31 mouse cellular contexts compared by ENCODE assay signal in genomic region chr3:28836796-28837371, GRCm38 (mm10). TPM values are rescaled to one million over a fixed set of nuclear protein-coding genes. Genes with fewer than 3 reads are reported as not detected.
"Had no signal": no experiment of that assay in that cellular context is flagged by ENCODE, and none has a peak within 500 bp of the region (broad histone marks: within the 10 kb centered on the region; RNA-seq: fewer than 3 reads in every experiment).

No protein-coding gene starts in this region.

- ATAC-seq: liver, embryonic 12.5 days; midbrain, embryonic 13.5 days; midbrain, embryonic 16.5 days had no signal

- H3K4me2 ChIP-seq: kidney, embryonic 15.5 days; limb, embryonic 13.5 days; liver, embryonic 12.5 days; liver, embryonic 15.5 days; lung, embryonic 15.5 days; midbrain, embryonic 13.5 days; neural tube, embryonic 13.5 days; stomach, embryonic 15.5 days had no signal

- H3K4me3 ChIP-seq: kidney, embryonic 15.5 days; limb, embryonic 10.5 days; limb, embryonic 13.5 days; liver, embryonic 12.5 days; liver, embryonic 15.5 days; lung, embryonic 15.5 days; megakaryocyte, embryonic 14.5 days; midbrain, embryonic 10.5 days; midbrain, embryonic 13.5 days; myocyte; neural tube, embryonic 13.5 days; stomach, embryonic 15.5 days had no signal

- H3K4me1 ChIP-seq: liver, embryonic 12.5 days; liver, embryonic 15.5 days; lung, embryonic 15.5 days; megakaryocyte, embryonic 14.5 days; stomach, embryonic 15.5 days had no signal

- H3K9me3 ChIP-seq: kidney, embryonic 15.5 days; limb, embryonic 10.5 days; limb, embryonic 13.5 days; liver, embryonic 12.5 days; liver, embryonic 15.5 days; lung, embryonic 15.5 days; megakaryocyte, embryonic 14.5 days; midbrain, embryonic 10.5 days; midbrain, embryonic 13.5 days; neural tube, embryonic 13.5 days; stomach, embryonic 15.5 days had no signal

- DNase-seq: kidney, postnatal 10 days; kidney, postnatal 4 days; liver; lung, adult 18-20 months; lung, postnatal 10 days; lung, postnatal 36 days; retina, postnatal 1 day; right cerebral cortex, postnatal 25 days; spleen, adult 18-20 months; thymus, postnatal 36 days had no signal

- H3K9ac ChIP-seq: kidney, embryonic 15.5 days; limb, embryonic 13.5 days; liver, embryonic 12.5 days; liver, embryonic 15.5 days; lung, embryonic 15.5 days; midbrain, embryonic 13.5 days; neural tube, embryonic 13.5 days; stomach, embryonic 15.5 days had no signal

- H3K27me3 ChIP-seq: kidney, embryonic 15.5 days; limb, embryonic 13.5 days; liver, embryonic 12.5 days; liver, embryonic 15.5 days; lung, embryonic 15.5 days; megakaryocyte, embryonic 14.5 days; midbrain, embryonic 13.5 days; neural tube, embryonic 13.5 days; stomach, embryonic 15.5 days had no signal

- H3K27ac ChIP-seq: kidney, embryonic 15.5 days; limb, embryonic 10.5 days; limb, embryonic 13.5 days; liver, embryonic 12.5 days; liver, embryonic 15.5 days; lung, embryonic 15.5 days; midbrain, embryonic 10.5 days; midbrain, embryonic 13.5 days; neural tube, embryonic 13.5 days; stomach, embryonic 15.5 days had no signal

- H3K36me3 ChIP-seq: kidney, embryonic 15.5 days; limb, embryonic 10.5 days; limb, embryonic 13.5 days; liver, embryonic 12.5 days; liver, embryonic 15.5 days; lung, embryonic 15.5 days; midbrain, embryonic 10.5 days; midbrain, embryonic 13.5 days; neural tube, embryonic 13.5 days; stomach, embryonic 15.5 days had no signal

RNA-seq across cellular contexts. Expression of gene Gm1527, which starts 55.5 kb away (rescaled TPM):
- total RNA-seq: layer of hippocampus, adult 18-20 months; layer of hippocampus, postnatal 25 days; left cerebral cortex, adult 18-20 months; left cerebral cortex, postnatal 25 days; monocyte, adult 5-6 weeks; neutrophil, adult 5-6 weeks had no signal
- polyA plus RNA-seq: kidney, embryonic 15.5 days; limb, embryonic 10.5 days; limb, embryonic 13.5 days; liver, embryonic 12.5 days; liver, embryonic 15.5 days; lung, embryonic 15.5 days; midbrain, embryonic 10.5 days; midbrain, embryonic 13.5 days; midbrain, embryonic 16.5 days; myocyte; neural tube, embryonic 13.5 days; stomach, embryonic 15.5 days; thymus, postnatal 0 days; urinary bladder, adult 2 months had no signal
